Mouse (Mus musculus): Measurements from ENCODE around the gene Hebp1. TPM values are rescaled to one million over a fixed set of nuclear protein-coding genes. Genes with fewer than 3 reads are reported as not detected.
A peak's percentile ranks its signal among the peaks of the same experiment; 100 is the strongest.

The Hebp1 gene
- 10 to 100 TPM; 58.5 to 59.0 TPM for total RNA-seq (2021)

DNA sequence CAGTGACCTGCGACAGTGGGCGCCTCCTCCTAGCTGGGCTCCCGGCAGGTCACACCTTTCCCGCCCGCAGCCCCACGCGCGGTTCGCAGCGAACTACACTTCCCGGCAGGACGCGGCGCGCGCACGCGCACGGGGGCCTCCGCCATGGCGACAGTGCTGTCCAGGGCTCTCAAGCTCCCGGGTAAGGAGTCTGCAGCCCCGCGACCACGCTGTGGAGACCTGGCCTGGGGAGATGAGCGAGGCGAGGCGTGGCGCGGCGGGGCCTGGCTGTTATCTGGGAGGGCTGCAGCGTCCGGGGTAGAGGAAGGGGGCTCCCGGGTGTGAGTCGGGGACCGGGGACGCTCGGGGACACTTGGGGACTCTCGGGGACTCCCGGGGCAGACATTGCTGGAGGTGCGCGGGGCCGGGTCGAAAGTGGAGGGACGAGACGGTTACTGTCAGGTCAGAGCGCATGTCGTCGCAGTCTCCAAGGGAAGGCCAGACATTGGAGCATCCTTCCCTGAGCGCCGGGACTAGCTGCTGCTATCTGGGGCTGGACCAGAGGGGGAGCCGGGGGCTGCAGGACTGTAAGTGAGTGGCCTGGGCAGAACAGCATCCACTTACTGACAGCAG lies at the start of gene Hebp1, which contains the start of gene Fam234b:
Gene Hebp1, minus strand, starts transcription at position 102 of the 612 bp plus-strand sequence.
Gene Fam234b, plus strand, starts transcription at position 57 of the 612 bp plus-strand sequence.
- intact Hi-C loops (cut with DNase I): no loop called here

DNA sequence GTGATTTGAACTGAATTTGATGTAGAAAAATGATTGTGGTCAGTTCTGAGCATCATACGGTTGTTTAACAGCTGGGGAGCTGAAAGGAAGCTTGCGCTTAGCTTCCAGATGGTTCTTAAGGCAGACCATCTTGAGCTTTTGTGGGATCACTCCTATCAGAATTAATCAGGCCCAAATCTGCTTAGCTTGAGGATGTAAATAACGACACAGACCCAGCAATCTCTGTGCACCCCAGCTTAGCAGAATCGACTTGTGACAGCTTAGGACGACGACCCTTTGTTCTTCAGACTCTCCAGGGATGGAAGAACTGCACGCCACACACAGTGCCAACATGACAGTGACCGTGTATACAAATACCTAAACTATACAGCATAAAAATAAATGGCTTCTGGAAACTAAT lies 47.8 kb upstream of the Hebp1 start:
- intact Hi-C loops (cut with DNase I): loop anchor here (10.0 kb wide), 1 partner anchor 579 kb away; no protein-coding TSS in a partner anchor

More for the DNA sequence above, at the start of gene Hebp1, which contains the start of gene Fam234b:
- DNase-seq: peak; percentile 84 to 88

DNA sequence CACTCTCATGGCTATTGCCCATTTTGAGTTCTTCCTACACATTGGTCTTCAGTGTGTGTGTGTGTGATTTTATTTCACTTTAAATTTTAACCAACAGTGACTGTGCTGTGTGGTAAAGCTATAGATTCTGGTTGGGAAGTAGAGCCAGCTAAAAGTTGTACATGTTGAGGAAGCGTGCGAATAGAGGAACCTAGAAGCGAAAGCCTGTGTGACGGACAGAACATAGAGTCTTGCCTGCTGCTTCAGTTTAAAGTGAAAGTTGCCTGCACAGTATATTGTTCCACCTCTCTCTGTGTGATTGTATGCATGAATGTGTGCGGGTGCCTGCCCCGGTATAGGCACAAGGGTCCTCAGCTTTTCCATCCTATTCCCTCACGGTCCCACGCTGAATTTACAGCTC lies 42.5 kb upstream of the Hebp1 start:
- intact Hi-C loops (cut with DNase I): loop anchor here (10.0 kb wide), 1 partner anchor 584 kb away; no protein-coding TSS in a partner anchor
- DNase-seq: no peak

More for the DNA sequence above, 47.8 kb upstream of the Hebp1 start:
- no peak for DNase-seq

DNA sequence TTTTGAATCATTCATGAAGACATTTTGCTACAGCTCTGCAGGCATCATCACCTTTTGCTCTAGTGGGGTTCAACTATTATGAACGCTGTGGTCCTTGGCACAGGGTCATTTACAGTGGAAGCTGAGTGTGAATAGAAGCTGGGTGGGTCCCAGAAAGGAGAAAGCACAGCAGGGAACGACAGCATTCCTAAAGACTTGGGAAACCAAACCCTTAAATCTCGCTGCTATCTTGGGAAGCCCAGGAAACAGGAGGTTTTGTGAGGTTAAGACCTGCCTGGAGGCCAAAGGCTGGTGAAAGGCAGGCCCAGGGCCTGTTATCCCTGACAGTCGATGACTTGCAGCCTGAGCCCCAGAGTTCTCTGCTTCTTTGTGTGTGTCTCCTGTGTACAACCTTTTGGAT lies 40.4 kb upstream of the Hebp1 start:
- no peak for DNase-seq
- intact Hi-C loops (cut with DNase I): no loop called here

DNA sequence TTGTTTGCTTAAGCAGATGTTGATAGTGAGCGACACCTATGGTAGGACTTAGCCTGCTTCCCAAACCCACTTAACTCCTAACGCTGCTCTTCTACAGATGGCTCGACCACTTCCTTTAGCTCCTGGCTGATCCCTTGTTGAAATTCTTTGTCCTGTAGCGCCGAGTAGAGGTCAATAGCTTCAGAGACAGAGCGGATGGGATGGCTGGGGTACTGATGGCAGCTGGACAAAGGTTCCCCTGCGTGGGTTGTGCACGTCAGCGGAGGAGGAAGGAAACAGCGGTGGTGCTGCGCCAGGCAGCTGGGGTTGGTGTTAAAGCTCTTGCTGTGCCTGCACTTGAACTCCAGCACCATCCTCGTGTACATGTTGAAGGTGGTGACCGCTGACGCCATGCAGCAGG lies 39.5 kb upstream of the Hebp1 start:
- intact Hi-C loops (cut with DNase I): loop anchor here (1.0 to 2.0 kb wide), 3 partner anchors 49 to 151 kb away; no protein-coding TSS in a partner anchor
- peak; percentile 46 to 48 for DNase-seq

DNA sequence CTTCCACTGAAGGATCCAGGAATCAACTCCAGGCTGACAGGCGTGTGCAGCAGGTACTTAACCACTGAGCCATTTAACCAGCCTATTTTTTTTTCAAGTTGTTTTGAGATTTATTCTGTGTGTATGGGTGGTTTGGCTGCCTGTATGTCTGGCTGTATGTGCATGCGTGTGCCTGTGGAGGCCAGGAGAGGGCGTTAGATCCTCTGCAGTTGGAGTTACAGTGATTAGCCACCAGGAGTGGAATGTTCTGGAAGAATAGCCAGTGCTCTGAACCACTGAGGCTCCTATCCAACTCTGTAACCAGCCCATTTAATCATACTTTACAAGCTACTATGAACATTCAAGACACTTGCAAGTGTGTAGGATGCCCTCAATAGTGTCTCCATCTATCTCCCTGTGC lies 38.8 kb upstream of the Hebp1 start:
- DNase-seq: no peak
- intact Hi-C loops (cut with DNase I): loop anchor here (2.0 kb wide), 2 partner anchors 88 to 150 kb away; no protein-coding TSS in a partner anchor

DNA sequence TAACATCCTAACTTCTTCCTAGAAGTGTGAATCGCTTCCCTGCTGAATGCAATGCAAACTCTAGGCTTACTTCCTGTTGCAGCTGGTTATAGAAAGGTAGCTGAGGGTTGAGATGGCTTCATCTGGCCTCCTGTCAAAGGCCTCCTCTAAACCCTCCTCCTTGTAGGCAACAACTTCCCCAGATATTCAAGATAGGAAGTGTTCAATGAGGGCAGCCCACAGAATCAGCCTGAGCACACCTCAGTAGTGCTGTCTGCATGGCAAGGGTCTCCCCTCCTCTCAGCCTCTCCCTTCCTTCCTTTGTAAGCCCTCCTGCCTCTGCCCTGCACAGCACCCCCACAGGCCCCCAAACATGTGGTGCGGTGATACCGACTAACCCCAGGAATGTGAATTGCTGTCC lies 37.9 kb upstream of the Hebp1 start:
- intact Hi-C loops (cut with DNase I): loop anchor here (2.0 kb wide), 2 partner anchors 87 to 149 kb away; no protein-coding TSS in a partner anchor
- DNase-seq: no peak

DNA sequence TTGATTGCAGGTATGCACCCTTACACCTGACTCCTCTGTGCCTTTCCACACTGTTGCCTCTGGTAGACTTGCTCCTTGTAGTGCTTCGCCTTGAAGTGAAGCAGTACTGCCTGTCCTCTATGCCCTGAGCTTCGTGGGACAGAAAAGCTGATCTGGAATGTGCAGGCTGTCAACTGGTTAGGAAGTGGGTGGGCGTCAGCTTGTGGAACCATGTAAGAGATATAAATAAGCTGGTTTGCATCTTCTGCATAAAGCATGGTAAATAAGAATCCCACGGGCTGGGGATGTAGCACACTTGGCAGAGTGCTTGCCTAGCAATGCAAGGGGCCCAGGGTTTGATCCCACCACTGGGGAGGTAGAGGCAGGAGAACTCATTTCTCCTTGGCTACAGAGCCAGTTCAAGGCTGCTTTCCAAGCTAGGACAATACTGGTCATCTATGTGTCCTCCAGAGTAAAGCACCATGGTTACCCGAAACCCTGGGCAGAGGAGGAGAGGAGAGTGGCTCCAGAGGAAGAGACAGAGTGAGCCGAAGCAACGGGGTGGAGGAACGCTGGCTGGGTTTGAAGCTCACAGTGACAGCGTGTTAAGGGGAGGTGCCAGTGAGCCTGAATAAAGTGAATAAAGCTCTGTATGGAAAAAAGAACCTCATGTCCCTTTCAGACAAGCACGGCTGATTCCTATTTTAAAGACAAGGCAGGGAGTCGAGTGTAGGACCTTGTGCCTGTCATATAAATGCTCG lies 34.8 kb upstream of the Hebp1 start:
- intact Hi-C loops (cut with DNase I): no loop called here
- no peak for DNase-seq

DNA sequence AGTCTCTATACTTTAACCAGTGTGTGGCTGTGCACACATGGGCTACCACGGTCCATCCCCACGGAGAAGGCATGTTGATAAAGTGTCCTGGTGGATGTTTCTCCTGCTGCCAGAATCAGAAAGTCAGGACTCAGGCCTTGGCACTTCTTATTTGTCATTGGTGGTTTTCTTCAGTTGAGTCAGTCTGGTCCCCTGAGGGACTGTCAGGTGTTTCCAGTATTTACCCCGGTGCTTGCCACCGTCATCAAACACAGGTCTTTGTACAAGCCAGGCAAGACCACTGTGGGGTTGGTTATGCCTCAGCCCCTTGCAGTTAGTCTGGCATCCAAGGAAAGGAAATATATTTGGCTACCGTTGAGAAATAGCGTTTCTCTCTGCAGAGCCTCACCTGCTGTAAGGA lies 32.8 kb upstream of the Hebp1 start:
- no peak for DNase-seq
- intact Hi-C loops (cut with DNase I): no loop called here

DNA sequence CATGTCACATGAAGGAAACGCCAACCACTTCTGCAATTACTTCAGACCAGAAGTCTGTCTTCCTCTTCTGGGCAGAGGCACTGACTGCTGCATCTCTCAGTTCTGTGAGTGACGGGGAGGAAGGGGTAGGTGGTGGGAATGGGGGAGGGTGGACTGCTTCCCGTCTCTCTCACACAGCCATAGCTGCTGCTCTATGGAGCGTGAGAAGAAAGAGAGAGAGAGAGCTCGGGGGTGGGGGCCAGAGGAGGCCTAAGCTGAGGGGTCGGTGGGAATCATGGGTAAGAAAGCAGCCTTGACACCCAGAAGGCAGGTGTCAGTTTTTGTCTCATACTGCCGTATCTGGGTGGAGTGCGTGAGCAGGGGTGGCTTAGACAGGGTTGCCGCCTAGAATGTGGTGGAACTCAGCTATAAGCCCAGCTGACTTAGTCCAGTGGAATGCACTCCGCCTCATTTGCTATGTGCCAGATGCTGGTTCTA lies 30.7 kb upstream of the Hebp1 start:
- no peak for DNase-seq
- intact Hi-C loops (cut with DNase I): no loop called here

DNA sequence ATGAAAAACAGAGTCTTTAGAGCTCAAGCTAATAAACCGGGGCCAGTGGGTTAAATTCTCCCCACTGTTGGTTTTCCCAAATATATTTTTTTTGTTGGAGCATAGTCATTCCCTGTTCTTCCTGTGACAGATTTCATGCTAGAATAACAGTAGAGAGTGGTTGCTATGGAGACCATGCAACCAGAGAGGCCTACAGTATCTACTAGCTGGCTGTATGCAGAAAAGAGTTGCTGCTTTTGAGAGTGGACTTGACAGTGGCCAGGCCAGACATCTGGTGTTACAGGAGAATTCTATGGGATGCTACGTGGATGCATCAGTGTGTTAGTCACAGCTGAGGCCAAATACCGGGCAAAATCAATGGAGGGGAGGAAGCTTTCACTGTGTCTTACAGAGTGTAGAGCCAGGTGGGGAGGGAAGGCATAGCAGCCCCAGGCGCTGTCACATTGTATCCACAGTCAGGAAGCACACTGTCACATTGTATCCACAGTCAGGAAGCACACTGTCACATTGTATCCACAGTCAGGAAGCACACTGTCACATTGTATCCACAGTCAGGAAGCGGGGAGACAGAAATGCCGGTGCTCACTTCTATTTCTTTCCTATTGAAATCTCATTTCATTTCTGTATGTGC lies 26.1 kb upstream of the Hebp1 start:
- intact Hi-C loops (cut with DNase I): no loop called here

DNA sequence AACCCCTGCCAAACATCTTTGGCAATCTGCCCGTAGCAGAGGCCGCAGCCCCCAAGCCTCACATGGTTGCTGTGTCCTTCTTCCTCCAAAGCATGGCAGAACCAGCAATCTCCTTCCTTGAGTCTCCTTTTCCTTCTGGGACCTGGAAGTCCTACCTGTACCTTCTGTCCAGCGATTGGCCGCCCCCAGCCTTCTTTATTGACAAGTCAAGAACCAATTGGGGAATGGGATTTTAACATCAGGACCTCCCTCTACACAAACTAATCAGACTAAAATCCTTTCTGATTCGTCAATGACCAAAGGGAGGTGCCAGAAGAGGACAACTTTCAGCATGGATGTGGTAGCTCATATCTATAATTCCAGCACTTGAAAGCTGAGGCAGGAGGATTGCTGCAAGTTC lies 22.1 kb upstream of the Hebp1 start:
- DNase-seq: no peak
- intact Hi-C loops (cut with DNase I): no loop called here

More for the DNA sequence above, 26.1 kb upstream of the Hebp1 start:
- DNase-seq: no peak

DNA sequence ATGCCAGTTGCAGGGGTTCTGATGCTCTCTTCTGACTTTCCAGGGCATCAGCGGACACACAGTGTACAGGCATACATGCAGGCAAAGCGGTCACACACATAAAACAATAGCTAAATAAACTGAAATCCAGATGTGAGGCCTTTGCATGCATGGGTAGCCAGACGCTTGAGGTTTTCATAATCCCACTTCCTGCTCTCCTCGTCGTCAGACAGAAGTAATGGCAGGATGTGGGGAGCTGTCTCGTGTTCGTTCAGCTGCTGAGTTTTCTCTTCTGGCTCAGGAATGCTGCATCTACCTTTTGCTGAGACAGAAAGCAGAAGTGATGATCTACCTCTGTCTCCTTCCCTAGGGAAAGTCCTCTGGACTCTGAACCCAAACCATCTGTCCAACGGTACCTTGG lies 20.5 kb upstream of the Hebp1 start:
- no peak for DNase-seq
- intact Hi-C loops (cut with DNase I): no loop called here

DNA sequence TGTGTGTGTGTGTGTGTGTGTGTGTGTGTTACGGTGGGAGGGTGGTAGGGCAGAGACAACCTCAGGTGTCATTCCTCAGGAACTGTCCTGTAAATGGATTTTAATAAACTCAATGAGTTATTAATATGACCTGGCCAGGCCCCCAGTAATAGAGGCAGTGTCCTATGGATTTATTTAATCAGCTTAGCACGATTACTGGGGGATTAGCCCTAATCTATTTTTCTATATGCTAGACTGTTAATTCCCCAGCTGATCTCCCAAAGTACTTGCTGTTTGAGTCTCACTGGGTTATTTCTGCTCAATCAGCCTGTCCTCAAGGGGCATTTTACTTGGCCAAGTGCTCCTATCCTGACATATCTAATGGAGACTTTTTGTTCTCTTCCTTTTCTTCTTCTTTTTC lies 14.8 kb upstream of the Hebp1 start:
- no peak for DNase-seq
- intact Hi-C loops (cut with DNase I): no loop called here

DNA sequence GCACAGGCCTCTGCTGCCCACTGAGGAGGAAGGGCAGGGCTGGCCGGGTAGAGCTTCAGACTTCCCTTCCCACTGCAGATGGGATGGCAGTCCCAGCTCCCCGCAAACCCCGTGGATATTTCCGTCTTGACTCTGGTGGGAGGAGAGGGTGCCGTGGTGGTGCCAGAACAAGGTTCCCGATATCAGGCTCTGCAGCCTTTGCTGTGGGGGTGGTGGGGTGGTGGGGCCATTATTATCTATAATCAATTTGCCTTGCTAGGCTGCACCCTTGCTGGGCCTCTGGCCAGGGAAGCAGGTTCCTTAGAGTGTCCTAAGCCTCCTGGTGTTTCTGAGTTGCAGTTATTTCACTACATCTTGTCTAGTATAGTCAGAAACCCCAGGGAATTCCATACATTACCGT lies 13.3 kb upstream of the Hebp1 start:
- no peak for DNase-seq
- intact Hi-C loops (cut with DNase I): no loop called here

DNA sequence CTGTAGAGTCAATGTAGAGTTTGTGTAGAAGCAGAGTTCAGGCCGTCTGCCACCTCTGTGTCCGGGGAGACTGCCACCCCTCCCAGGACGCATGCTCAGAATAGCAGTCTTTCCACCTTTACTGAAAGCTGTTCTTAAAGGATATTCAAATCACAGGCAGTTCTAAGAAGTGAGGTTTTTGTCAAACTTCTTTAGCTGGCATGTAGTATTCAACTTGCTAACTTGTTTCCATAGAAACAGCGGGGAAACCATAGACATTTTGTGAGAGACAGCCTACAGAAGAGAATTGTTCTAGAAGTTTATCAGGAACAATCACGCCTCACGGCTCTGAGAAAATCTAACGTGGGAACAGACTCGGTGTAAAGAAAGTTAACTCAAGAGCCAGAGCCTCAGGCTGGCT lies 9.1 kb upstream of the Hebp1 start:
- intact Hi-C loops (cut with DNase I): no loop called here
- no peak for DNase-seq

DNA sequence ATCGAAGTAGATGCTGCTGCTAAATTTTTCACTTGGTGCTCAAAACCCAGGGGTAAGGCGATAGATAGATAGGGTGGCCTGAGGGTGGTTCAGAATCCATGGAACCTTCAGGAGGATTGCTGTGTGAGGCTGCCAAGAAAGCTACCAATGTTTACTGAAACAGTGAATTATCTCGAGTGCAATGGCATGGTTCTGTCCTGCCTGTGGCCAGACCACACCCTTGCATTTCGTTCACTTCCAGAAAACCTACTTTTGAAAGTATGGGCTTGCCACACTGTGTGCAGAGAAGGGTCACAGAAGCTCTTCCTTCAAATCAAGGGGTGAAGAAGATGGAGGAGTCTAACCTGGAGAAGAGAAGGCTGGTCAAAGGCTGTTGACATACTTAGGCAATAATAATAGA lies 8.0 kb upstream of the Hebp1 start:
- no peak for DNase-seq
- intact Hi-C loops (cut with DNase I): no loop called here

DNA sequence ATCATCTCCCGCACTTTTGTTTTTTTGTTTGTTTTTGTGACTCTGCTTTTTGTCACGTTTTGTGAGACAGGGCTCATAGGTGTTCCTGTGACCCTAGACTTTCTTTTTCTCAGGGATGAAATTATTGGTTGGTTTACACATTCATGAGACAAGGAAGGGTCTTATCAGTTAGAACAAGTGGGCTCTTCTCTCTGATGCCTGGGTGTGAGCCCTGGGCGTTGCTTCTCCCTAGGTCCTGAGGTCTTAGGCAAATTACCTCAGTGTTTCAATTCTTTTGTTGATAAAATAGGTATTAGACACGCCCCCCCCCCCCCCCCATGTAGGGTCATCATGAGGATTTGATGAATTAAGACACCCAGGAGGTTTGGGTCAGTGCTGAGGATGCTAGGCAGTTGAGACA lies 7.0 kb upstream of the Hebp1 start:
- no peak for DNase-seq
- intact Hi-C loops (cut with DNase I): no loop called here

DNA sequence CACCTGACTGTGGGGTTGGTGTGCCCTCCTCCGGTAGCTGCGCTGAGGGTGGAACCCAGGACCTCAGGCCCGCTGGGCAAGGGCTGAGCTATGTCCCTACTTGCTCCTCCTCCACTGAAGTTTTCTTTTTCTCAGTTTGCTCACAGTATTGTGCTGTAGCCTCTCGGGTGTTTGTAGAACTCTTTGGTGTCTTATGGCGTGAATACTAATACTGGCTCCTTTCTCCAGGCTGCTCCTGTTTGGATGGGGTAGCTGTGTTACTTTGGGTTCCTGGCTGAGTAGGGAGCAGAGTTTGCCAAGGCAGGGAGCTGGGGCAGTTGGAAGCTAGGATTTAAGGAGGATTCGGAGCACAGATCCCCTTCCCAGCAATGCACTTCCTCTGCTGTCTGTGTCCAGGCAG lies 5.9 kb upstream of the Hebp1 start:
- intact Hi-C loops (cut with DNase I): no loop called here
- DNase-seq: no peak

DNA sequence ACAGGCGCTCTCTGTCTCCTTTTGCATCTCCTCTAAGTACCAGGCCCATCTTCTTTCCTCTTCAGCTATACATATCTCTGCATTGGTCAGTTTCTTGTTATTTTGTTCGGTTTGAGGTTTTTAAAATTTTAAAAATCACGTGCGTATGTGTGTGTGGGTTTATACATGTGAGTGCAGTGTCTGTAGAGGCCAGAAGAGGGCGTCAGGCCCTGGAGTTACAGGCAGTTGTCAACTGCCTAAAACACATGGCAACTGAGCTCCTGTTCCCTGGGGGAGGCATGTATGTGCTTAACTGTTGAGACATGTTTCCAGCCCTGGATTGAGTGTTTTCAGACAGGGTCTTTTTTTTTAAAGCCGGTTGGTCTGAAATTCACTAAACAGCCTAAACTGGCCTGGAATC lies 4.8 kb upstream of the Hebp1 start:
- no peak for DNase-seq
- intact Hi-C loops (cut with DNase I): no loop called here

DNA sequence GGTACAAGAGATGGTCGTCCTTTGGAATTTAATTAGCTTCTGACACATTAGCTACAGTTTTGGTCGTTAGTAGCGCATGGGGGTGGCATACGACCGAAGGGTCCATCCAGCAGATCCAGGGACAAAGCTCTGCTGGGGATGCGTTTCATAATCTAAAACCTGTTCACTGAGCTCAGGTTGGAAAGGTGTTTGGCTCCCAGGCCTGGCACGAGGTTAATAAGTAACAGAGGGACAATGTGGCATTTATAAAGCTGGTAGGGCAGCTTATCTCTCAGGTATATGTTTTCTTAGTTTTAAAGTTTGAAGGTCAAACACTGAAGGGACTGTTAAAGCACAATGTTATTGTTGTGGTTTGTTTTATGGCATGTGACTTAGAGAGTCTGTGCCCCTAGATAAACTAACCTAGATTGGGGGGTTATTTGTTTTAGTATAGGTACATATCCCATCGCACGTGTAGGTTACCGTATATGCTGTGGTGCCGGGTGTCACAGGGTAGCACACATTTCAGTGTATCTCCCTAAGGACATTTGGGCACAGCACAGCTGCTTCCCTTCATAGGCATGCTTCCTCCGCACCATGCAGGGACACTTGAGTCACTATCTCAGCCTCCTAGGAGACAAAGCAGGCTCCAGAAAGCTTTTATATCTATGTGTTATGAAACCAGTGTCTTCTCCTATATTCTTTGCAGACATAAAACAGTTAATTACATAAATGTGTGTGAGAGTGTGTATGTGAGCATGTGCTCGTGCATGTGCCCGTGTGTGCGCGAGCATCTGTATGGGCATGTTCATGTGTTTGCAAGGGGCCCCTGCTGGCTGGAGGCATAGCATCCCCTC lies 2.5 kb upstream of the Hebp1 start:
- intact Hi-C loops (cut with DNase I): no loop called here
- DNase-seq: no peak
